Mouse (Mus musculus) R1 (cell line): ENCODE measurements around the gene Pabpc5.

Experiments
- DNase-seq: peaks from one replicate; pipeline ENCODE4 v3.0.0-alpha.2; 2018; ENCODE audit warnings: low read depth, low spot score

Gene Pabpc5

GRCm38 (mm10) chrX:119927081-119927571 is at the start of gene Pabpc5:
TSS of gene Pabpc5 (plus strand) at chrX:119927196.
- DNase-seq, result peak; percentile 62

- DNase-seq, result no peak
Measured at GRCm38 (mm10) chrX:119886957-119887593, 39.9 kb upstream of the Pabpc5 start.

GRCm38 (mm10) chrX:119888326-119888920 is 38.6 kb upstream of the Pabpc5 start:
- DNase-seq, result no peak

- no peak for DNase-seq
Measured at GRCm38 (mm10) chrX:119927852-119928251, 856 bp downstream of the Pabpc5 start.
